Mouse (Mus musculus): Measurements from ENCODE around the gene Kirrel. TPM values are rescaled to one million over a fixed set of nuclear protein-coding genes. Genes with fewer than 3 reads are reported as not detected.
"Not testable (repeated sequence)": the region's sequence is repeated elsewhere in the genome, so short reads cannot be mapped to it uniquely, and the experiment has no call there.

Kirrel gene
- polyA plus RNA-seq, 1 experiment from 2014 or later: 5.0 TPM

- no peak overlapping the region for H3K4me3 ChIP-seq
- WGBS: 75% methylated on average over 9 of the region's 9 CpGs
- H3K4me2 ChIP-seq (replicated peaks): no peak overlapping the region
- no peaks in the 10 kb centered on the region for H3K4me1 ChIP-seq
- no peaks in the 10 kb centered on the region for H3K9me3 ChIP-seq
- H3K9ac ChIP-seq (replicated peaks): no peak overlapping the region
- ATAC-seq (replicated peaks): no peak
- H3K27ac ChIP-seq (replicated peaks): no peak overlapping the region
- H3K36me3 ChIP-seq: no peaks in the 10 kb centered on the region
- H3K27me3 ChIP-seq: no peaks in the 10 kb centered on the region
Observed at GRCm38 (mm10) chr3:87118214-87118613, 56.3 kb downstream of the Kirrel start.

GRCm38 (mm10) chr3:87117632-87118031 lies 56.9 kb downstream of the Kirrel start:
- H3K27ac ChIP-seq (replicated peaks): no peak overlapping the region
- WGBS: 92% methylated on average over 12 of the region's 12 CpGs
- no peak for ATAC-seq (replicated peaks)

GRCm38 (mm10) chr3:87115726-87116540 lies 58.6 kb downstream of the Kirrel start:
- Histone ChIP-seq H3K4me2 (replicated peaks) (no peak overlapping the region), H3K4me3 (no peak overlapping the region), H3K36me3 (no peaks in the 10 kb centered on the region), H3K27me3 (no peaks in the 10 kb centered on the region), H3K4me1 (no peaks in the 10 kb centered on the region), H3K27ac (replicated peaks) (no peak overlapping the region), H3K9me3 (no peaks in the 10 kb centered on the region), H3K9ac (replicated peaks) (no peak overlapping the region)
- no peak for ATAC-seq (replicated peaks)
- 90% methylated on average over 6 of the region's 6 CpGs for WGBS

More at GRCm38 (mm10) chr3:87117632-87118031, 56.9 kb downstream of the Kirrel start:
- Histone ChIP-seq H3K36me3 (no peaks in the 10 kb centered on the region), H3K4me2 (replicated peaks) (no peak overlapping the region), H3K4me3 (no peak overlapping the region), H3K9me3 (no peaks in the 10 kb centered on the region), H3K27me3 (no peaks in the 10 kb centered on the region), H3K4me1 (no peaks in the 10 kb centered on the region), H3K9ac (replicated peaks) (no peak overlapping the region)

- WGBS: 83% methylated on average over 8 of the region's 8 CpGs
- Histone ChIP-seq H3K27ac (replicated peaks) (no peak overlapping the region), H3K4me2 (replicated peaks) (no peak overlapping the region), H3K4me1 (no peaks in the 10 kb centered on the region), H3K9ac (replicated peaks) (no peak overlapping the region), H3K27me3 (no peaks in the 10 kb centered on the region), H3K36me3 (no peaks in the 10 kb centered on the region), H3K4me3 (no peak overlapping the region), H3K9me3 (no peaks in the 10 kb centered on the region)
- no peak for ATAC-seq (replicated peaks)
Observed at GRCm38 (mm10) chr3:87115271-87115670, 59.3 kb downstream of the Kirrel start.

GRCm38 (mm10) chr3:87114801-87115200 lies 59.7 kb downstream of the Kirrel start:
- Histone ChIP-seq H3K4me2 (replicated peaks) (no peak overlapping the region), H3K9ac (replicated peaks) (no peak overlapping the region), H3K4me1 (no peaks in the 10 kb centered on the region), H3K27ac (replicated peaks) (no peak overlapping the region), H3K27me3 (no peaks in the 10 kb centered on the region), H3K36me3 (no peaks in the 10 kb centered on the region), H3K9me3 (no peaks in the 10 kb centered on the region), H3K4me3 (no peak overlapping the region)
- WGBS: 79% methylated on average over 9 of the region's 9 CpGs
- no peak for ATAC-seq (replicated peaks)

GRCm38 (mm10) chr3:87113881-87114280 lies 60.7 kb downstream of the Kirrel start:
- H3K4me1 ChIP-seq; H3K4me2 ChIP-seq (replicated peaks); H3K9ac ChIP-seq (replicated peaks); H3K4me3 ChIP-seq; H3K9me3 ChIP-seq; H3K27me3 ChIP-seq; ATAC-seq (replicated peaks); H3K36me3 ChIP-seq; H3K27ac ChIP-seq (replicated peaks): not testable (repeated sequence)
- WGBS: 84% methylated on average over 1 of the region's 1 CpGs

GRCm38 (mm10) chr3:87112264-87112663 lies 62.3 kb downstream of the Kirrel start:
- no peak overlapping the region for H3K4me2 ChIP-seq (replicated peaks)
- H3K36me3 ChIP-seq: no peaks in the 10 kb centered on the region
- no peak overlapping the region for H3K9ac ChIP-seq (replicated peaks)
- no peaks in the 10 kb centered on the region for H3K9me3 ChIP-seq
- ATAC-seq (replicated peaks): no peak
- H3K27ac ChIP-seq (replicated peaks): no peak overlapping the region
- WGBS: 63% methylated on average over 3 of the region's 3 CpGs
- no peaks in the 10 kb centered on the region for H3K27me3 ChIP-seq
- no peaks in the 10 kb centered on the region for H3K4me1 ChIP-seq
- H3K4me3 ChIP-seq: no peak overlapping the region

- Histone ChIP-seq H3K27ac (replicated peaks) (no peak overlapping the region), H3K27me3 (no peaks in the 10 kb centered on the region), H3K4me1 (peaks cover 13% of the 10 kb centered on the region), H3K9me3 (no peaks in the 10 kb centered on the region), H3K9ac (replicated peaks) (no peak overlapping the region), H3K4me2 (replicated peaks) (no peak overlapping the region), H3K4me3 (no peak overlapping the region), H3K36me3 (no peaks in the 10 kb centered on the region)
- WGBS: 88% methylated on average over 2 of the region's 2 CpGs
- ATAC-seq (replicated peaks): no peak
Observed at GRCm38 (mm10) chr3:87104856-87105255, 69.7 kb downstream of the Kirrel start.

- Histone ChIP-seq H3K36me3 (no peaks in the 10 kb centered on the region), H3K4me3 (no peak overlapping the region), H3K9me3 (no peaks in the 10 kb centered on the region), H3K27me3 (no peaks in the 10 kb centered on the region), H3K4me1 (peaks cover 33% of the 10 kb centered on the region), H3K4me2 (replicated peaks) (peak overlapping the region; percentile 4; the same call in 1 of the 2 replicates), H3K9ac (replicated peaks) (no peak overlapping the region), H3K27ac (replicated peaks) (peak overlapping the region; percentile 47)
- ATAC-seq (replicated peaks): peak; percentile 34; the same call in 1 of the 2 replicates
- WGBS: 13% methylated on average over 6 of the region's 7 CpGs
Observed at GRCm38 (mm10) chr3:87102346-87102745, 72.2 kb downstream of the Kirrel start.

- H3K27ac ChIP-seq (replicated peaks): no peak overlapping the region
- no peak overlapping the region for H3K4me3 ChIP-seq
- no peaks in the 10 kb centered on the region for H3K36me3 ChIP-seq
- no peak for ATAC-seq (replicated peaks)
- H3K4me1 ChIP-seq: peaks cover 34% of the 10 kb centered on the region
- no peaks in the 10 kb centered on the region for H3K27me3 ChIP-seq
- no peak overlapping the region for H3K9ac ChIP-seq (replicated peaks)
- H3K9me3 ChIP-seq: no peaks in the 10 kb centered on the region
- WGBS: 90% methylated on average over 4 of the region's 4 CpGs
- no peak overlapping the region for H3K4me2 ChIP-seq (replicated peaks)
Observed at GRCm38 (mm10) chr3:87100911-87101310, 73.6 kb downstream of the Kirrel start.

GRCm38 (mm10) chr3:87097969-87098946 lies 76.3 kb downstream of the Kirrel start:
- no peaks in the 10 kb centered on the region for H3K27me3 ChIP-seq
- H3K9ac ChIP-seq (replicated peaks): no peak overlapping the region
- H3K4me1 ChIP-seq: peaks cover 38% of the 10 kb centered on the region
- no peaks in the 10 kb centered on the region for H3K36me3 ChIP-seq
- H3K4me2 ChIP-seq (replicated peaks): no peak overlapping the region
- peak overlapping the region; percentile 75 for H3K27ac ChIP-seq (replicated peaks)
- no peak overlapping the region for H3K4me3 ChIP-seq
- no peaks in the 10 kb centered on the region for H3K9me3 ChIP-seq
- peak; percentile 88 for ATAC-seq (replicated peaks)
- 46% methylated on average over 19 of the region's 19 CpGs for WGBS

- Histone ChIP-seq H3K36me3 (no peaks in the 10 kb centered on the region), H3K4me2 (replicated peaks) (no peak overlapping the region), H3K9me3 (no peaks in the 10 kb centered on the region), H3K27ac (replicated peaks) (no peak overlapping the region), H3K27me3 (no peaks in the 10 kb centered on the region), H3K9ac (replicated peaks) (no peak overlapping the region), H3K4me3 (no peak overlapping the region), H3K4me1 (peaks cover 32% of the 10 kb centered on the region)
- 88% methylated on average over 9 of the region's 9 CpGs for WGBS
- no peak for ATAC-seq (replicated peaks)
Observed at GRCm38 (mm10) chr3:87097205-87097604, 77.3 kb downstream of the Kirrel start.
